ENCODE assay signal across 10 mouse cellular contexts in genomic region chr11:69709554-69710446, GRCm38 (mm10). TPM values are rescaled to one million over a fixed set of nuclear protein-coding genes. Genes with fewer than 3 reads are reported as not detected.
DNase-seq lines count a peak whose midpoint lies in the region; ATAC-seq and TF ChIP-seq lines count a peak whose summit lies in the region.
"Had no signal": no experiment of that assay in that cellular context is flagged by ENCODE, and none has a peak within 500 bp of the region (broad histone marks: within the 10 kb centered on the region; RNA-seq: fewer than 3 reads in every experiment).

No protein-coding gene starts in this region.

- H3K9ac ChIP-seq in forebrain, embryonic 14.5 days (ENCODE audit: low read length) = no peak overlapping the region
- no peak overlapping the region for H3K9ac ChIP-seq in forebrain, embryonic 11.5 days (ENCODE audit: low read length)
- no peak overlapping the region for H3K9ac ChIP-seq in midbrain, postnatal 0 days (replicated peaks; ENCODE audit: low read length, poor library complexity, severe bottlenecking)
- no peak overlapping the region for H3K9ac ChIP-seq in midbrain, embryonic 13.5 days (replicated peaks)
- no peak overlapping the region for H3K9ac ChIP-seq in embryonic facial prominence, embryonic 15.5 days
- no peak overlapping the region for H3K9ac ChIP-seq in liver, embryonic 16.5 days (ENCODE audit: low read depth, low read length)
- H3K9ac ChIP-seq: hindbrain, embryonic 15.5 days; lung, embryonic 15.5 days had no signal

- no peak overlapping the region for H3K4me2 ChIP-seq in forebrain, embryonic 14.5 days (ENCODE audit: low read length)
- no peak overlapping the region for H3K4me2 ChIP-seq in forebrain, embryonic 11.5 days (ENCODE audit: low read depth, low read length, severe bottlenecking)
- H3K4me2 ChIP-seq in midbrain, postnatal 0 days (ENCODE audit: low read depth, low read length, poor library complexity, severe bottlenecking) = no peak overlapping the region
- H3K4me2 ChIP-seq in midbrain, embryonic 13.5 days (replicated peaks) = no peak overlapping the region
- no peak overlapping the region for H3K4me2 ChIP-seq in embryonic facial prominence, embryonic 15.5 days (replicated peaks)
- H3K4me2 ChIP-seq in liver, embryonic 16.5 days (ENCODE audit: low read depth, low read length) = no peak overlapping the region
- H3K4me2 ChIP-seq: hindbrain, embryonic 15.5 days; lung, embryonic 15.5 days had no signal

- no peaks in the 10 kb centered on the region for H3K27me3 ChIP-seq in forebrain, embryonic 14.5 days (replicated peaks; ENCODE audit: control insufficient read depth, insufficient read depth, low read length)
- no peaks in the 10 kb centered on the region for H3K27me3 ChIP-seq in forebrain, embryonic 11.5 days (ENCODE audit: control insufficient read depth, insufficient read depth, low read length)
- H3K27me3 ChIP-seq in midbrain, postnatal 0 days (ENCODE audit: insufficient read depth, low read length) = no peaks in the 10 kb centered on the region
- H3K27me3 ChIP-seq in midbrain, embryonic 13.5 days = no peaks in the 10 kb centered on the region
- H3K27me3 ChIP-seq in embryonic facial prominence, embryonic 15.5 days = no peaks in the 10 kb centered on the region
- H3K27me3 ChIP-seq in liver, embryonic 16.5 days (ENCODE audit: control insufficient read depth, insufficient read depth, low read depth, low read length) = no peaks in the 10 kb centered on the region
- H3K27me3 ChIP-seq: hindbrain, embryonic 15.5 days; lung, embryonic 15.5 days had no signal

- peak; percentile 25 for DNase-seq in forebrain, embryonic 14.5 days (ENCODE audit: low spot score)
- DNase-seq in forebrain, embryonic 11.5 days (ENCODE audit: low spot score) = no peak
- peak; percentile 11 for DNase-seq in midbrain, postnatal 0 days (ENCODE audit: low spot score)
- no peak for DNase-seq in spleen, postnatal 4 days (ENCODE audit: low spot score in 2 of 2)
- DNase-seq in kidney, postnatal 4 days = no peak

- H3K36me3 ChIP-seq in forebrain, embryonic 14.5 days (ENCODE audit: control insufficient read depth, insufficient read depth, low read length) = no peaks in the 10 kb centered on the region
- no peaks in the 10 kb centered on the region for H3K36me3 ChIP-seq in forebrain, embryonic 11.5 days (ENCODE audit: control insufficient read depth, insufficient read depth, low read length)
- no peaks in the 10 kb centered on the region for H3K36me3 ChIP-seq in midbrain, postnatal 0 days (ENCODE audit: insufficient read depth, low read length)
- H3K36me3 ChIP-seq in midbrain, embryonic 13.5 days = no peaks in the 10 kb centered on the region
- no peaks in the 10 kb centered on the region for H3K36me3 ChIP-seq in embryonic facial prominence, embryonic 15.5 days
- H3K36me3 ChIP-seq in liver, embryonic 16.5 days (ENCODE audit: control insufficient read depth, insufficient read depth) = no peaks in the 10 kb centered on the region
- H3K36me3 ChIP-seq: hindbrain, embryonic 15.5 days; lung, embryonic 15.5 days had no signal

- 0 out of 2 replicates have a peak, but pooled peaks cover 2% of the 10 kb centered on the region for H3K4me1 ChIP-seq in forebrain, embryonic 14.5 days (ENCODE audit: control insufficient read depth, insufficient read depth, low read length)
- no peaks in the 10 kb centered on the region for H3K4me1 ChIP-seq in forebrain, embryonic 11.5 days (replicated peaks; ENCODE audit: control insufficient read depth, insufficient read depth, low read length)
- H3K4me1 ChIP-seq in midbrain, postnatal 0 days (ENCODE audit: insufficient read depth, low read length) = 0 out of 2 replicates have a peak, but pooled peaks cover 2% of the 10 kb centered on the region
- H3K4me1 ChIP-seq in midbrain, embryonic 13.5 days (replicated peaks) = no peaks in the 10 kb centered on the region
- H3K4me1 ChIP-seq in embryonic facial prominence, embryonic 15.5 days = peaks cover 8% of the 10 kb centered on the region; the same call in 1 of the 2 replicates
- peaks cover 12% of the 10 kb centered on the region for H3K4me1 ChIP-seq in liver, embryonic 16.5 days (ENCODE audit: control insufficient read depth, low read depth, low read length)
- H3K4me1 ChIP-seq: lung, embryonic 15.5 days had no signal

- no peak for TF ChIP-seq CTCF in midbrain, postnatal 0 days (IDR thresholded peaks at IDR 0.05)

- 57% methylated on average over 11 of the region's 11 CpGs for WGBS in forebrain, embryonic 14.5 days
- WGBS in forebrain, embryonic 11.5 days = 60% methylated on average over 11 of the region's 11 CpGs
- WGBS in midbrain, postnatal 0 days = 58% methylated on average over 11 of the region's 11 CpGs
- 55% methylated on average over 11 of the region's 11 CpGs for WGBS in midbrain, embryonic 13.5 days
- 46% methylated on average over 11 of the region's 11 CpGs for WGBS in embryonic facial prominence, embryonic 15.5 days
- 41% methylated on average over 11 of the region's 11 CpGs for WGBS in liver, embryonic 16.5 days (ENCODE audit: insufficient replicate concordance)

- H3K9me3 ChIP-seq in forebrain, embryonic 14.5 days (replicated peaks; ENCODE audit: control insufficient read depth, low read length) = no peaks in the 10 kb centered on the region
- no peaks in the 10 kb centered on the region for H3K9me3 ChIP-seq in forebrain, embryonic 11.5 days (ENCODE audit: control insufficient read depth, low read length)
- H3K9me3 ChIP-seq in midbrain, postnatal 0 days (ENCODE audit: low read length) = no peaks in the 10 kb centered on the region
- H3K9me3 ChIP-seq in midbrain, embryonic 13.5 days = no peaks in the 10 kb centered on the region
- H3K9me3 ChIP-seq in embryonic facial prominence, embryonic 15.5 days (replicated peaks) = no peaks in the 10 kb centered on the region
- no peaks in the 10 kb centered on the region for H3K9me3 ChIP-seq in liver, embryonic 16.5 days (replicated peaks; ENCODE audit: control insufficient read depth, low read length)
- H3K9me3 ChIP-seq: hindbrain, embryonic 15.5 days; lung, embryonic 15.5 days had no signal

- no peak overlapping the region for H3K4me3 ChIP-seq in forebrain, embryonic 14.5 days (ENCODE audit: low read depth, low read length)
- no peak overlapping the region for H3K4me3 ChIP-seq in forebrain, embryonic 11.5 days (ENCODE audit: low read depth, low read length)
- H3K4me3 ChIP-seq in midbrain, postnatal 0 days (ENCODE audit: low read depth, low read length) = no peak overlapping the region
- H3K4me3 ChIP-seq in midbrain, embryonic 13.5 days (replicated peaks) = no peak overlapping the region
- no peak overlapping the region for H3K4me3 ChIP-seq in embryonic facial prominence, embryonic 15.5 days (replicated peaks)
- no peak overlapping the region for H3K4me3 ChIP-seq in liver, embryonic 16.5 days (ENCODE audit: low read depth, low read length)
- H3K4me3 ChIP-seq: hindbrain, embryonic 15.5 days; lung, embryonic 15.5 days had no signal

- no peak for ATAC-seq in forebrain, embryonic 14.5 days
- ATAC-seq in forebrain, embryonic 11.5 days (replicated peaks; ENCODE audit: low FRiP score) = no peak
- no peak for ATAC-seq in midbrain, postnatal 0 days (ENCODE audit: low FRiP score)
- ATAC-seq in midbrain, embryonic 13.5 days = no peak
- no peak for ATAC-seq in embryonic facial prominence, embryonic 15.5 days (ENCODE audit: insufficient number of reproducible peaks, low FRiP score, low TSS enrichment, low read depth)
- peak; percentile 21; the same call in 1 of the 2 replicates for ATAC-seq in liver, embryonic 16.5 days (ENCODE audit: low read depth)

- no peak overlapping the region for H3K27ac ChIP-seq in forebrain, embryonic 14.5 days (ENCODE audit: low read depth, low read length)
- no peak overlapping the region for H3K27ac ChIP-seq in forebrain, embryonic 11.5 days (ENCODE audit: low read depth, low read length)
- H3K27ac ChIP-seq in midbrain, postnatal 0 days (ENCODE audit: low read depth, low read length) = no peak overlapping the region
- H3K27ac ChIP-seq in midbrain, embryonic 13.5 days = no peak overlapping the region
- H3K27ac ChIP-seq in embryonic facial prominence, embryonic 15.5 days (replicated peaks) = peak overlapping the region; percentile 65
- 0 out of 2 replicates have a peak overlapping the region, but pooled peaks have one; percentile 13 for H3K27ac ChIP-seq in liver, embryonic 16.5 days (ENCODE audit: low read length)
- H3K27ac ChIP-seq: hindbrain, embryonic 15.5 days; lung, embryonic 15.5 days had no signal

RNA-seq across cellular contexts. Expression of gene Tnfsfm13, which starts 13.9 kb away (rescaled TPM):
- 1.5 and 1.6 TPM in 2 replicates for polyA plus RNA-seq in forebrain, embryonic 14.5 days (2014; fragmentation: Nextera tagmentation; extraction: Ambion mirVana)
- polyA plus RNA-seq in forebrain, embryonic 11.5 days (2014; fragmentation: Nextera tagmentation; extraction: Ambion mirVana) = 0.60 and 1.2 TPM in 2 replicates
- total RNA-seq in midbrain, postnatal 0 days (2014; rRNA removed) = 1.3 and 1.8 TPM in 2 replicates
- polyA plus RNA-seq in midbrain, postnatal 0 days (2015; fragmentation: Nextera tagmentation; extraction: Ambion mirVana) = 1.2 and 1.9 TPM in 2 replicates
- 0.64 and 1.2 TPM in 2 replicates for polyA plus RNA-seq in midbrain, embryonic 13.5 days (2015; fragmentation: Nextera tagmentation; extraction: Ambion mirVana)
- 4.0 and 6.0 TPM in 2 replicates for polyA plus RNA-seq in embryonic facial prominence, embryonic 15.5 days (2015; fragmentation: Nextera tagmentation; extraction: Ambion mirVana)
- 0.95 and 1.1 TPM in 2 replicates for polyA plus RNA-seq in liver, embryonic 16.5 days (2015; fragmentation: Nextera tagmentation; extraction: Ambion mirVana)

RNA-seq across cellular contexts. Expression of gene Tnfsf12, which starts 14.2 kb away (rescaled TPM):
- polyA plus RNA-seq in forebrain, embryonic 14.5 days (2014; fragmentation: Nextera tagmentation; extraction: Ambion mirVana) = 2.2 and 2.7 TPM in 2 replicates
- polyA plus RNA-seq in forebrain, embryonic 11.5 days (2014; fragmentation: Nextera tagmentation; extraction: Ambion mirVana) = 2.4 TPM in 2 replicates
- total RNA-seq in midbrain, postnatal 0 days (2014; rRNA removed) = 4.7 and 6.2 TPM in 2 replicates
- polyA plus RNA-seq in midbrain, postnatal 0 days (2015; fragmentation: Nextera tagmentation; extraction: Ambion mirVana) = 4.3 and 4.5 TPM in 2 replicates
- polyA plus RNA-seq in midbrain, embryonic 13.5 days (2015; fragmentation: Nextera tagmentation; extraction: Ambion mirVana) = 0.98 and 1.2 TPM in 2 replicates
- polyA plus RNA-seq in embryonic facial prominence, embryonic 15.5 days (2015; fragmentation: Nextera tagmentation; extraction: Ambion mirVana) = 11.9 and 13.3 TPM in 2 replicates
- polyA plus RNA-seq in liver, embryonic 16.5 days (2015; fragmentation: Nextera tagmentation; extraction: Ambion mirVana) = 2.5 and 2.8 TPM in 2 replicates

RNA-seq across cellular contexts. Expression of gene Tnfsf13, which starts 24.2 kb away (rescaled TPM):
- 0.53 TPM in 1 of 2 replicates, not detected in the other for polyA plus RNA-seq in forebrain, embryonic 14.5 days (2014; fragmentation: Nextera tagmentation; extraction: Ambion mirVana)
- polyA plus RNA-seq in forebrain, embryonic 11.5 days (2014; fragmentation: Nextera tagmentation; extraction: Ambion mirVana) = not detected in 2 replicates
- total RNA-seq in midbrain, postnatal 0 days (2014; rRNA removed) = 0.27 and 0.57 TPM in 2 replicates
- 0.96 and 1.1 TPM in 2 replicates for polyA plus RNA-seq in midbrain, postnatal 0 days (2015; fragmentation: Nextera tagmentation; extraction: Ambion mirVana)
- polyA plus RNA-seq in midbrain, embryonic 13.5 days (2015; fragmentation: Nextera tagmentation; extraction: Ambion mirVana) = 0.36 TPM in 1 of 2 replicates, not detected in the other
- polyA plus RNA-seq in embryonic facial prominence, embryonic 15.5 days (2015; fragmentation: Nextera tagmentation; extraction: Ambion mirVana) = 1.0 and 1.1 TPM in 2 replicates
- 0.17 and 0.40 TPM in 2 replicates for polyA plus RNA-seq in liver, embryonic 16.5 days (2015; fragmentation: Nextera tagmentation; extraction: Ambion mirVana)

RNA-seq across cellular contexts. Expression of gene Senp3, which starts 27.9 kb away (rescaled TPM):
- polyA plus RNA-seq in forebrain, embryonic 14.5 days (2014; fragmentation: Nextera tagmentation; extraction: Ambion mirVana) = 81.8 and 88.2 TPM in 2 replicates
- polyA plus RNA-seq in forebrain, embryonic 11.5 days (2014; fragmentation: Nextera tagmentation; extraction: Ambion mirVana) = 110 and 117 TPM in 2 replicates
- total RNA-seq in midbrain, postnatal 0 days (2014; rRNA removed) = 81.7 and 89.2 TPM in 2 replicates
- polyA plus RNA-seq in midbrain, postnatal 0 days (2015; fragmentation: Nextera tagmentation; extraction: Ambion mirVana) = 70.3 and 74.0 TPM in 2 replicates
- 101 and 103 TPM in 2 replicates for polyA plus RNA-seq in midbrain, embryonic 13.5 days (2015; fragmentation: Nextera tagmentation; extraction: Ambion mirVana)
- 83.7 and 90.5 TPM in 2 replicates for polyA plus RNA-seq in embryonic facial prominence, embryonic 15.5 days (2015; fragmentation: Nextera tagmentation; extraction: Ambion mirVana)
- 22.7 and 24.9 TPM in 2 replicates for polyA plus RNA-seq in liver, embryonic 16.5 days (2015; fragmentation: Nextera tagmentation; extraction: Ambion mirVana)

RNA-seq across cellular contexts. Expression of gene Eif4a1, which starts 37.6 kb away (rescaled TPM):
- polyA plus RNA-seq in forebrain, embryonic 14.5 days (2014; fragmentation: Nextera tagmentation; extraction: Ambion mirVana) = 1,177 and 1,222 TPM in 2 replicates
- polyA plus RNA-seq in forebrain, embryonic 11.5 days (2014; fragmentation: Nextera tagmentation; extraction: Ambion mirVana) = 827 and 855 TPM in 2 replicates
- 767 and 793 TPM in 2 replicates for total RNA-seq in midbrain, postnatal 0 days (2014; rRNA removed)
- 501 and 502 TPM in 2 replicates for polyA plus RNA-seq in midbrain, postnatal 0 days (2015; fragmentation: Nextera tagmentation; extraction: Ambion mirVana)
- polyA plus RNA-seq in midbrain, embryonic 13.5 days (2015; fragmentation: Nextera tagmentation; extraction: Ambion mirVana) = 581 and 595 TPM in 2 replicates
- polyA plus RNA-seq in embryonic facial prominence, embryonic 15.5 days (2015; fragmentation: Nextera tagmentation; extraction: Ambion mirVana) = 447 and 512 TPM in 2 replicates
- polyA plus RNA-seq in liver, embryonic 16.5 days (2015; fragmentation: Nextera tagmentation; extraction: Ambion mirVana) = 223 and 225 TPM in 2 replicates

Comparison
In these comparisons a context has a peak if more than half of its experiments do, and no peak if none do; other contexts are left out.
1. DNase-seq: peak in forebrain, embryonic 14.5 days (single experiment) and midbrain, postnatal 0 days (single experiment); none in forebrain, embryonic 11.5 days (single experiment), spleen, postnatal 4 days (0 of 2) and kidney, postnatal 4 days (0 of 2).
2. H3K27ac ChIP-seq: peak in embryonic facial prominence, embryonic 15.5 days (single experiment) and liver, embryonic 16.5 days (single experiment); none in forebrain, embryonic 14.5 days (single experiment), forebrain, embryonic 11.5 days (single experiment), midbrain, postnatal 0 days (single experiment) and midbrain, embryonic 13.5 days (single experiment).